Mouse (Mus musculus): ENCODE data around the gene Cyb5d1. TPM values are rescaled to one million over a fixed set of nuclear protein-coding genes. Genes with fewer than 3 reads are reported as not detected.

Gene Cyb5d1
- total RNA-seq, 4 experiments from 2014 or later, result 37.5 to 51.2 (median 46.5) TPM

GRCm38 (mm10) chr11:69416509-69416908, 21.1 kb upstream of the Cyb5d1 start:
- DNase-seq (ENCODE audit: low spot score in 2 of 2), result no peak

GRCm38 (mm10) chr11:69415668-69416451, 20.4 kb upstream of the Cyb5d1 start:
- peak in 1 of 2 experiments; percentile 35 for DNase-seq (ENCODE audit: low spot score in 2 of 2)

GRCm38 (mm10) chr11:69415327-69415667, 19.9 kb upstream of the Cyb5d1 start:
- DNase-seq (ENCODE audit: low spot score in 2 of 2), result peak in 1 of 2 experiments; percentile 47

- no peak for DNase-seq (ENCODE audit: low spot score in 2 of 2)
Measured at GRCm38 (mm10) chr11:69414421-69415326, 19.2 kb upstream of the Cyb5d1 start.

- DNase-seq (ENCODE audit: low spot score in 2 of 2), result peak; percentile 64 to 66
Measured at GRCm38 (mm10) chr11:69413221-69414181, 18.1 kb upstream of the Cyb5d1 start, which contains the start of gene Kdm6b. Kdm6b (minus strand) TSS chr11:69413675.

GRCm38 (mm10) chr11:69412548-69412947, 17.1 kb upstream of the Cyb5d1 start:
- DNase-seq (ENCODE audit: low spot score in 2 of 2), result no peak

- DNase-seq (ENCODE audit: low spot score in 2 of 2), result peak; percentile 54
Measured at GRCm38 (mm10) chr11:69411538-69412203, 16.2 kb upstream of the Cyb5d1 start.

- DNase-seq (ENCODE audit: low spot score in 2 of 2), result peak; percentile 90 to 92
Measured at GRCm38 (mm10) chr11:69411073-69411535, 15.7 kb upstream of the Cyb5d1 start.

- DNase-seq (ENCODE audit: low spot score in 2 of 2), result peak; percentile 61 to 66
Measured at GRCm38 (mm10) chr11:69410310-69411072, 15.1 kb upstream of the Cyb5d1 start.

GRCm38 (mm10) chr11:69410045-69410309, 14.5 kb upstream of the Cyb5d1 start:
- no peak for DNase-seq (ENCODE audit: low spot score in 2 of 2)

GRCm38 (mm10) chr11:69409378-69410044, 14.1 kb upstream of the Cyb5d1 start:
- DNase-seq (ENCODE audit: low spot score in 2 of 2), result peak; percentile 63 to 66

- peak; percentile 85 to 91 for DNase-seq (ENCODE audit: low spot score in 2 of 2)
Measured at GRCm38 (mm10) chr11:69408541-69409377, 13.3 kb upstream of the Cyb5d1 start.

GRCm38 (mm10) chr11:69407724-69408004, 12.2 kb upstream of the Cyb5d1 start:
- DNase-seq (ENCODE audit: low spot score in 2 of 2), result no peak

GRCm38 (mm10) chr11:69406867-69407723, 11.7 kb upstream of the Cyb5d1 start:
- no peak for DNase-seq (ENCODE audit: low spot score in 2 of 2)

- DNase-seq (ENCODE audit: low spot score in 2 of 2), result no peak
Measured at GRCm38 (mm10) chr11:69406282-69406681, 10.9 kb upstream of the Cyb5d1 start.

GRCm38 (mm10) chr11:69405397-69406200, 10.2 kb upstream of the Cyb5d1 start:
- no peak for DNase-seq (ENCODE audit: low spot score in 2 of 2)
